Mouse (Mus musculus) ES-CJ7 (cell line): Measurements from ENCODE around the gene Ctsh.
A peak's percentile ranks its signal among the peaks of the same experiment; 100 is the strongest.
"Not testable (repeated sequence)": the region's sequence is repeated elsewhere in the genome, so short reads cannot be mapped to it uniquely, and the experiment has no call there.

Source experiments
- DNase-seq: peaks from one replicate; pipeline ENCODE4 v3.0.0; 2011; ENCODE audit warnings: low read depth, low spot score

The Ctsh gene

DNA sequence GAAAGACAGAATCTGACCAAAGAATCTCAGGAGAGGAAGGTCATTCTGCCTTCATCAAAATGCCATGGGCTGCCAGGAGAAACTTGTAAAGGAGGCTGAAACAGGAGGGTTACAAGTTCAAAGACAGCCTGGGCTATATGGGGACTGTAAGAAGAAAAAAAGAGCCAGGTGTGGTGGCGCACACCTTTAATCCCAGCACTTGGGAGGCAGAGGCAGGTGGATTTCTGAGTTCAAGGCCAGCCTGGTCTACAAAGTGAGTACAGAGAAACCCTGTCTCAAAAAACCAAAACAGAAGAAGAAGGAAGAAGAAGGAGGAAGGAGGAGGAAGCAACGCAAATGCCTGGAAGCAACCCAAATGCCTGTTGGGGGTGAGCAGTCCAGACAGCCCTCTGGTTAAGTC lies at the start of gene Ctsh:
Ctsh (plus strand) TSS at position 301 of the 400 bp plus-strand sequence.
- DNase-seq: no peak

GRCm38 (mm10) chr9:90006432-90006831 lies 47.5 kb upstream of the Ctsh start:
- no peak for DNase-seq

DNA sequence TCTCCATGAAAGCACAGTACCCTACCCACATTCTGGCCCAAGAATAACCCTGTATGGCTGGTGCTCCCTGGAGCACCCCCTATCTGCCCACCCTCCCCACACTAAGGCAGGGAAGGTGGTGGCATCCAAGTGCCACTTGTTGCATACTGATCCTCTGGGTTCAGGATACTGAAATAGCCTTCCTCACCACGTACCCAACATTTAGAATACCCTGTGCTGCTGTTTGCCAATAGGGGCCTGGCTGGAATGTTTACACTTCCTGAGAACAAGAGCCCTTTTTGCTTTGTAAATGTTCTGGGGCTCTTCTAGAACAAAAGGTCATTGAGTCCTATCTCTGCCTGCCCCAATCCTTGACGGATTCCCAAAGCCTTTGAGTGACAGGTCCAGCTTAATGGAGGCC lies 46.9 kb upstream of the Ctsh start:
- DNase-seq: no peak

- no peak for DNase-seq
Measured at GRCm38 (mm10) chr9:90008138-90008537, 45.8 kb upstream of the Ctsh start.

DNA sequence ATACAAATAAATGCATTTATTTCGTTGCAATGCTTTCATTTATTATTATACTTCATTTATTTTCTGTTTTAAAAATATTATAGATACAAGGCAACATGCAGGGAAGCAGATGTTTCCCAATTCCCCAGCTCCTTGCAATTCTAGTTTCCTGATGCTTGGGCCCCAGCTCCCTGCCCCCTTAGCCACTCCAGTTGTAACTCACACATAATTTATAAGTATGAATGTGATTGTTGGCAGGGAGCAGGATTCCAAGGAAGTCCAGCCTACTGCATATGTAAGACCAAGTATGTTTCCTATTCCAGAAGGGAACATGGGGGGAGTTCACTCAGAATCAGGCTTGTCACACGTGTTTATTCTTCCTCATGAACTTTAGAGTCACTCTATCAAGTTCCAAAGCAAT lies 42.1 kb upstream of the Ctsh start:
- no peak for DNase-seq

- DNase-seq: no peak
Measured at GRCm38 (mm10) chr9:90014649-90015048, 39.3 kb upstream of the Ctsh start.

DNA sequence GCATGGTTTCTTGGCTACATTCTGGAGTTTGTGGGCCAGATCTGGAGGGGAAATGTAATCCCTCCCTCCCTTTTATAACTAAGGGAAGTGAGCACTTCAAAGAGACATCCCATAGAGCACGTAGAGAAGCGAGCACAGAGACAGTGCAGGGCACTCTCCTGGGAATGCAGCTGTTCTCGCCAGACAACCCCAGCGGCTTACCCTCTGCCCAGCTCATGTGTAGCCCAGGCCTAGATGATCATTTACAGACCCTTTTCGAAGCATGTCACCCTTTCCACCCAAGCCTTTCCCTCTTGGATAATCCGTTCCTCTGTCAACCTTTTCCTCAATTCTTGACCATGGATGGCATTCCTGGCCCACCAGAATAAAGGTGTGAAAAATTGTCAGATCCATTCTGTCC lies 37.7 kb upstream of the Ctsh start:
- DNase-seq: no peak

- DNase-seq: no peak
Measured at GRCm38 (mm10) chr9:90020866-90021265, 33.1 kb upstream of the Ctsh start.

DNA sequence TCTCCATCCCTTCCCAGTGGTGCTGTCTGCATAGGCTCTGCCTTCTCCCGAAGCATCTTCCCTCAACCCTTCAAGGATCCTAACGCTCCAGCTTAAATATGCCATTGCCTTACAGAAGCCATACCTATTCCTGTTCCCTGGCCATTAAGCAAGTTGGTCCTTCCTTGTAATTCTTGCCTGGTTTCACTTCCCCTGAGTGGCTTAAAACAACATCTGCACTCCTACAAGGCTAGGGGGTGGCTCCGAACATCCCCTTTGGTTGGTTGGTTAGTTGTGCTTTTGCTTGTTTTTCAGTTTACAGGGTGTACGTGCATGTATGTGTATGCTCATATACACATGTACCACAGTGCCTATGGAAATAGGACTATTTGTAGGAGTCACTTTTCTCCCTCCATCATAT lies 32.5 kb upstream of the Ctsh start:
- no peak for DNase-seq

DNA sequence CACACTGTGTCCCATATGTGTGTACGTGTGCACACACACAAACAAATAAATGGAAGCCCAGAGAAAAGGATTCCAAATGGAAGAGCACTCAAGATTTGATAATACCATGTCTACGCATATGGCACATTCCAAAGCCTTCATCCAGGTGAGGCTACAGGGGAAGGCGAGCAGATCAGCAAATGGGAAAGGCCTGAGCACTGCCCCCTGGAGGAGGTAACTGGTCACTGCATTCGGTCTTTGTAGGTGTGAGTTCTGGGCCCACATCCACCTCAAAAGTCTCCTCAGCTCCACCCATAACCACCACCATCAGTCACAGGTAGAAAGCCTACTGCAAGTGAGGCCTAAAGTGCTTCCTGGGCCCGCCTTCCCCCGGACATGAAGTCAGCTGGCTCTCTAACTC lies 26.2 kb upstream of the Ctsh start:
- DNase-seq: no peak

DNA sequence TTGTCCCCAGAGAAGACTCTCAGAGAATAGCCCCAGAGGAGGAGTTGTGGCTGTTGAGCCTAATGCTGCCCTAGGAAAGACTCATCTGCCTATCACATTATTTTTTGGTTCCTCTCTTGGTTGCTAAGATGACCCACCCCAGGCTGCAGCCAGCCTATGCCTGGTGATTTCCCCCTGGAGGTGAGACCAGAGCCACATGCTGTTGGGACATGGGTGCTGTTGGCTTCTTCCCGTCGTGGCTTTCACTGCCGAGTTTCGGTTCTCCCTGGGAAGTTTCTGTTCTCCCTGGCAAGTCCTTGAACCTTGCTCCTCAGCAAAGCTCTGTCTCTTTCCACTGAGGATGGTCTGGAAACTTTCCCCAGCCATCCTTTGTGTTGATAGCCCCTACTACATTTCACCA lies 20.0 kb upstream of the Ctsh start:
- DNase-seq: no peak

DNA sequence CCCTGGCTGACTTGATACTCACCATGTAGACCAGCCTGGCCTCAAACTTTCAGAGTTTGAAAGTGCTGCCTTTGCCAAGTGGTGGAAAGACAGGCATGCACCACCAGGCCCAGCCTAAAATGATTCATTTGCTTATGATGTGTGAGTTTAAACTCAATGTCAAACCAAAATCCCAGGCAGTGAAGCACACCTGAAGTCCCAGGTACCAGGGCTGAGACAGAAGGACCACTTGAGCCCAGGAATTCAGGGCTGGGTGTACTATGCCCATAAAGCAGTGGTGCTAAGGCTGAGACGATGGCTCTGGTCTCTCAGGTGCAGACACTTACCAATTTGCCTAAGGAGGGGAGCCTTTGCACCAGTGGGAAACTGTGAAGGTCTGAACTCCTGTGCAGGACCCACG lies 18.8 kb upstream of the Ctsh start:
- no peak for DNase-seq

DNA sequence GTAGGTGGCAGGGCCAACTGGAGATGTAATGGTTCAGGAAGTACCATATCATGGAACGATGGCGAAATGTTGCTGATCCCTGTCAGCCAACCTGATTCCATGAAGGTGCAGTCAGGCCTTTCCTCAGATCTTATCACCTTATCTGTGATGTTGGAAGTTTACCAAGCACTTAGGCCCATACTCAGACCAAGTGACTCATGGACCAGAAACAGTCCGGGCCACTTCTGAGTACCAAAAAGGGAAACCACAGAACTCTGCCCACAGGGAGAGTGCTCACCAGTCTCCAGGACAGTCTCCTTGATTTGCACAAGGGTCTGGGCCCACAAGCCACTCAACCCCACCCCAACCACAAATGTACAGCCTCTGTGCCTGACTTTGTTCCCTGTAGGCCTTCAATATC lies 18.2 kb upstream of the Ctsh start:
- no peak for DNase-seq

DNA sequence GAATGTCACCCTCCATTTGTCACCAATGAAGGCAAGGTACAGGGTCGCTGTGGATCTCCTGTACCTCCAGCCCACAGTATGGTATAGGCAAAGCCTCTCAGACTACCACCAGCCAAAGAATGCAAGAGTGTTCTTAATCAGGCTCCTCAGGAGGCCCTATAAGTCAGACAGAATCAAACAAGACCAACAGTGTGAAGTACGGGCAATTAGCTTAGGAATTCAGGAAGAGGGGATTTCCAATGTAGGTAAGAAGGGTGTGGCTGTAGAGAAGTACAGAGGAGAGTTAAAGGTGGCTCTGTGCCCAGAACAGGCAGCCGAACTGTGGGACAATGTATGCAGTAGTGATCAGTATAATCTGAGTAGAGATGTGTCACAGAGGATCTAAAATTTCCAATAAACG lies 17.6 kb upstream of the Ctsh start:
- no peak for DNase-seq

- no peak for DNase-seq
Measured at GRCm38 (mm10) chr9:90038535-90038934, 15.4 kb upstream of the Ctsh start.

GRCm38 (mm10) chr9:90040916-90041315 lies 13.0 kb upstream of the Ctsh start:
- no peak for DNase-seq

- no peak for DNase-seq
Measured at GRCm38 (mm10) chr9:90041556-90041955, 12.4 kb upstream of the Ctsh start.

GRCm38 (mm10) chr9:90042906-90043305 lies 11.0 kb upstream of the Ctsh start:
- DNase-seq: not testable (repeated sequence)

- no peak for DNase-seq
Measured at GRCm38 (mm10) chr9:90045191-90045590, 8.8 kb upstream of the Ctsh start.

- DNase-seq: no peak
Measured at GRCm38 (mm10) chr9:90047937-90048627, 5.9 kb upstream of the Ctsh start.

GRCm38 (mm10) chr9:90054371-90055145 lies 606 bp downstream of the Ctsh start:
- peak; percentile 50 for DNase-seq

DNA sequence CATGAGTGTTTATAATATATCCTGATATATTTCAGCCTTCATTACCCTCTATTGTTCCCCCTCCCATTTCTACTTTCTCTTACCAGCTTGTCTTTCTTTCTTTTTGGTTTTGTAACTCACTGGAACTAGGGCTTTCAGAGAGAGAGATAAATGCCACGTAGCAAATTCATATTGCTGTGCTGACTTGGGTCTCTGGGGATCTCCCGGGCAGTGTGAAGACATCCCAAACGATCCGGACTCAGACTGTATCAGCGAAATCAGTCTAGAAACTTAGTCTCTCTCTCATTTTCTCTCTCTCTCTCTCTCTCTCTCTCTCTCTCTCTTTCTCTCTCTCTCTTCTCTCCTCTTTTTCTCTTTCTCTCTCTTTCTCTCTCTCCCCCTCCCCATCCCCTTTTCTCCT lies 1.5 kb downstream of the Ctsh start:
- no peak for DNase-seq

DNA sequence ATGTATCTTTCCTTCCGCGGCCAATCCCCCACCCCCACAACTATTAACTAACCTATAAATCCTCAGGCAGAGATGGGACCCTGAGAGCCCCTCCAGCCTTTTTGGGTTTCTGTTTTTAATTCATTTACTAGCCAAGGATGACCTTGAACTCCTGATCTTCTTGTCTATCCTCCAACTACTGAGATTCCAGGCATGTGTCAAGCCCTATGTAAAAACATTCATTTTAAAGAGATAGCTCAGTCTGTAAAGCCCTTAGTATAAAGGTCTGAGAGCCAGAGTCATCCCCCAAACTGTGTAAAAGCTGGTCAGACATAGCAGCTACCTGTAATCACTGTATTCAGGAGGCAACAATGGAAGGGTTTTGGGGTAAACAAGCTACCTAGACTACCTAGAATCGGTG lies 2.0 kb downstream of the Ctsh start:
- DNase-seq: no peak
